Mouse (Mus musculus): ENCODE results near the gene Suox.
"Not testable (repeated sequence)": the region's sequence is repeated elsewhere in the genome, so short reads cannot be mapped to it uniquely, and the experiment has no call there.

Gene Suox

DNA sequence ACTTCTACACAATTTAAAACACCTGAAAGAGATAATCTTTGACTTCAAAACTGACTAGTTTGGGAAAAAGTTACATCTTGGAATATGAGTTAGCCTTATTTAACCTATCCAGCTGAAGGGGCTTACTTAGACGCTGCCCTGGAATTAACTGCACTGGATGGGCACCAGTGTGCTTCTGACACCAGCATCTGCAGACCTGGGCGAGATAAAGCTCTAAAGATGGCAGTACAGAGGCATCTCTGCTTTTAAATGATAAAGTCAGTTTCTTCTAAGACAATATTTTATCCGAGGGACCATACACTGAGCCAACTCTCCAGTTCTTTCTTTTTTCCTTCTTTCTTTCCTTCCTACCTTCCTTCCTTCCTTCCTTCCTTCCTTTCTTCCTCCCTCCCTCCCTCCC is 9.1 kb downstream of the Suox start:
- no peak for DNase-seq (ENCODE audit: low spot score)

DNA sequence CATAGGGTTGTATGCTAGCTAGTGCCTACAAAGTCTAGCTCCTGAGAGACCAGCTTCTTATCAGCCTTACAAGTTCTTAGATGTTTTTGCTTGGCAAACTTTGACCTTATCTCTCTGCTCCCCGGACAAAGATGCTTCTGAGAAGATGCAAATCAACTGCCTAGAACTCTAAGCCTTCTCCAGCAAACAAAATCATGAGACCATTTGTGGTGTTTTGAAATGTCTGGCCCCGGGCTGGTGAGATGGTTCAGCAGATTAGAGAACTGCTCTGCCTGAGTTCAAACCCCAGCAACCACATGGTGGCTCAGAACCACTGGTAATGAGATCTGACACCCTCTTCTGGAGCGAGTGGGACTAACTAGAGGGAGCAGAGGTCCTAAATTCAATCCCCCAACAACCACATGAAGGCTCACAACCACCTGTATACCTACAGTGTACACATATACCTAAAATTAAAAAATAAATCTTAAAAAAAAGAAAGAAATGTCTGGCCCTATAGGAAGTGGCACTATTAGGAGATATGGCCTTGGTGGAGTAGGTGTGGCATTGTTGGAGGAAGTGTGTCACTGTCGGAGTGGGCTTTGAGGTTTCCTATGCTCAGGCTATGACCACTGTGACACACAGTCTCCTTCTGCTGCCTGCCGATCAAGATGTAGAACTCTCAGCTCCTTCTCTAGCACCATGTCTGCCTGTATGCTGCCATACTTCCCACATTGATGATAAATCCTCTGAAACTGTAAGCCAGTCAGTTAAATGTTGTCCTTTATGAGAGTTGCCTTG is 10.2 kb downstream of the Suox start:
- DNase-seq (ENCODE audit: low spot score), result no peak

DNA sequence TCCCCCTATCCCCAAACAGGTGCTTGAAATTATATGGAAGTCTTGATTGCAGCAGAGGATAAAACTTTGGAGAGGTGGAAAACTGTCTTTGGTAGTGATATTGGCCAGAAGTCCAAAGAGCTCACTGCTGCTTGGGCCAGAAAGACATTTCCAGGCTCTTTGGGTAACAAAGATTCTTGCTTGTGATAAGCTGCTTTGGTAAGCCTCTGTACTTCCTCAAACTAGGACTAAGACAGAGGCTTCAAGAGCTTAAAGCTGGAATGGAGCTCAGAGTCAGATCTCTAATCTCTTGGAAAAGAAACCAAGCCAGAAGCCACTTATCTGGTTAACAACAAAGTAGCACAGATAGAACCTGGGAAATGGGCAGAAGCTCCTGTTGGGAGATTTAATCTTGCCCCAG is 11.4 kb downstream of the Suox start:
- no peak for DNase-seq (ENCODE audit: low spot score)

DNA sequence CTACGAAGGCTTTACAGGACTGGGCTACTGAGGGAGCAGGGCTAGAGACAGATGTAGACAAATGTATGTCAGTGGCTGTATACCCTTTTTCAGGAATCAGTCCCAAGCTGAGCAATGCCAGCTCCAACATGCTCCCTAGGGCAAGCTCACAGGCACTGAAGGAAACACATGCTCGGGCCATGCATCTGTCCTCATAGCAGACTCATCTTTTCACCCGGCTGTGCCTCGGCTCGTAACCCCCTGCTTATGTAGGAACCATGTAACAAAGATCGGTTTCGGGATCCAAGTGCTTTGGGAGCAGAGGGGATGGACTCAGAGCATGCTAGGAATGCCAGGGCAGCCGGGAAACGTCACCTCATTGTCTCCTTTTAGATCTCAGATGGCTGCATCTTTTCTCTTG is 14.4 kb downstream of the Suox start:
- no peak for DNase-seq (ENCODE audit: low spot score)

DNA sequence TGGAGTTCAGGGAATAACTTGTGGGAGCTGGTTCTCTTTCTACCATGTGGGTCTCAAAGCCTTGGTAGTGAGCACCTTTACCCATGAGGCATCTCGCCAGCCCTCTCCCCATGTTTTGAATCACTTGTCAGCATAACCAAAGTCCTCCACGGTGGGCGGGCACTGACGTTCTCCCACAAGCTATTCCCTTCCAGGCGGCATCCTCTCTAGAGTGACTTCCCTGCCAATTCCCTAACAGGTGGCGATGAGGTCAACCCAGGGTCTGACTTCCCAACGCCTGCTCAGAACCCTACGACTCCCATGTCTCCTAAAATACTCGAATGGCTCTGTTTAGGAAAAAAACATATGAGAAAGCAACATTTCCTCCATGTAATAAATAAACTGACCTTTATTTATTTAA is 16.0 kb downstream of the Suox start:
- no peak for DNase-seq (ENCODE audit: low spot score)

DNA sequence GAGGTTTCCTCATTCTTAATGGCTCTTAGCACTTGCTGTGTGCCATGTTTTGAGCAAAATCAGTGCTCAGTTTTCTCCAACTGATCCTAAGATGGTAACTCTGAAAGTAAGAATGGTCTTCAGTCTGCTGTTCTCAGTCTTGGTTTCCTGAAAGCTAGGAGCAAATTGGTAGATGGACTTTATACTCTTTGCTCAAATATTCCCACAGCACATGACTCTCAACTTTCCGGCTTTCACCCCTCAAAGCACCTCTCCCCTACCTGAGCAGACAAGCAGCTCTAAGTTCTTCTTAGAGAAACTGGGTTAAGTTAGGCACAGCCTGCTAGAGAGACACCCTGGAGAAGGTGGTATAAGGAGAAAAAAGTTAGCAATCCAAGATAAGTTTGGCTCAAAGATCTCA is 17.1 kb downstream of the Suox start:
- no peak for DNase-seq (ENCODE audit: low spot score)

DNA sequence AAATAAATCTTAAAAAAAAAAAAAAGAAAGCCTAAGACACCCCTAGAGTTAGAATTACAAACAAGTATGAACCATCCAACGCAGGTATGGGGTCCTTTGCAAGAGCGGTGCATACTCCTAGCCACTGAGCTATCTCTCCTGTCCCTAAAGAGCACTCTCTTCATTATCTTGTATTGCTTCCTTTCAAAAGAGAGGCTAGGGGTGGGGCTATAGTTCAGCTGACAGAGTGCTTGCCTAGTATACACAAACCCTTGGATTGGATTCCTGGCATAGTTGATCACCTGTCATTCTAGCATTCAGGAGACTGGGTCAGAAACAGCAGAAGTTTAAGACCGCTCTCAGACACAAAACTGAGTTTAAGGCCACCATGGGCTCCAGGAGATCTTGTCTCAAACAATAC is 18.6 kb downstream of the Suox start:
- DNase-seq (ENCODE audit: low spot score), result peak; percentile 32

DNA sequence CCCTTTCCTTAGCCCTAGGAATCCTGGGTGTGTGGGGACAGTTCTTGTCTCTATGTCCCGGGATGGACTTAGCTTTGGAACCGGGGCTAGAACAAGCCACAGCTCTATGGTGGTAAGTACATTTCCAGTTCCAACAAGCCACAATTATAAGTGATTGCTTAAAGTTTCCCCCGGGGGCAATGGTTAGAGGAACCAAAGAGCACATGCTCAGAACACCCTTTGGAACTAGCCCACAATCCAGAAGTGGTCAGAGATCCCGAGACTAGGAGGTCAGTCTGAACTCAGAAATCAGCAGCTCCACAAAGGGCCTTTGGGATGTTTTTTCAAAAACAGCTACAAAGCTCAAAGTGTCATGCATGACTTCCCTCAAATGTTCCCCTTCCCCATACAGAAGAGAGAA is 20.0 kb downstream of the Suox start:
- DNase-seq (ENCODE audit: low spot score), result no peak

DNA sequence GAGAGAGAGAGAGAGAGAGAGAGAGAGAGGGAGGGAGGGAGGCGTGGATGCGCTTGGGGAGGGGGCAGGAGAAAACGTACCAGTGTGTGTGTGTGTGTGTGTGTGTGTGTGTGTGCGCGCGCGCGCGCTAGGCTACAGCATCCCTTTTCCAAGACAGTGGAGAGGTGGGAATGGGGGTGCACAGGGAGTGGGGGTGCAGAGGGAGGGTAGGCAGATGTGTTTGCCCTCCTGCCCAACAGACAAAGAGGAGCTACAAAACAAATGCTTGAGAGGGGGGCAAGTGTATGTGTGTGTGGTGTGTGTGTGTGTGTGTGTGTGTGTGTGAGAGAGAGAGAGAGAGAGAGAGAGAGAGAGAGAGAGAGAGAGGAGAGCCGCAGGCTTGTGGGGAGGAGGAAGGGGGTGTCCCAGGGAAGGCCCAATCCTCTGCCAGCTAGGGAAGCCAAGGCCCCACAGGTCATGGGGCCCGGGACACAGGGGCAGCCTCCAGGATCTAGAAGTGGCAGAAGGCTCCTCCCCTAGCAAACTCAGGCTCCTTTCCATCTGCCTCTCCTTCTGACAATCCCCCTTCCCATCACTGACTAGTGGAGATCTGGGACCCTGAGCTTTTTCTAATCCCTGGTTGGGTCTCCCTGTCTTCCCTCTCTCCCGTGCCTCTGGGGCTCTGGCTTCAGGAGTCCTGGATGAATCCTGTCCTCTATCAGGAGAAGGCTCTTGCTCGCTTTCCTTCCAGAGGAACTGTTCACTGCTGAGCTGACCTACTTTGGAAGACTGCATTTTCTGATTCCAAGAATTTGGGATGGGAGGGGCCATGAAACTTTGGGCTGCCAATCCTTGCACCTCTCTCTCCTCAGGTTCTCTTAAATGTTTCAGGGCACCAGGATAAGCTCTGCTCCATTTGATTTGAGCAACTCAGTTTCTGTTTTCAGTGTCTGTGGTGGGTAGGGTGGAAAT is 27.5 kb downstream of the Suox start:
- DNase-seq (ENCODE audit: low spot score), result no peak

DNA sequence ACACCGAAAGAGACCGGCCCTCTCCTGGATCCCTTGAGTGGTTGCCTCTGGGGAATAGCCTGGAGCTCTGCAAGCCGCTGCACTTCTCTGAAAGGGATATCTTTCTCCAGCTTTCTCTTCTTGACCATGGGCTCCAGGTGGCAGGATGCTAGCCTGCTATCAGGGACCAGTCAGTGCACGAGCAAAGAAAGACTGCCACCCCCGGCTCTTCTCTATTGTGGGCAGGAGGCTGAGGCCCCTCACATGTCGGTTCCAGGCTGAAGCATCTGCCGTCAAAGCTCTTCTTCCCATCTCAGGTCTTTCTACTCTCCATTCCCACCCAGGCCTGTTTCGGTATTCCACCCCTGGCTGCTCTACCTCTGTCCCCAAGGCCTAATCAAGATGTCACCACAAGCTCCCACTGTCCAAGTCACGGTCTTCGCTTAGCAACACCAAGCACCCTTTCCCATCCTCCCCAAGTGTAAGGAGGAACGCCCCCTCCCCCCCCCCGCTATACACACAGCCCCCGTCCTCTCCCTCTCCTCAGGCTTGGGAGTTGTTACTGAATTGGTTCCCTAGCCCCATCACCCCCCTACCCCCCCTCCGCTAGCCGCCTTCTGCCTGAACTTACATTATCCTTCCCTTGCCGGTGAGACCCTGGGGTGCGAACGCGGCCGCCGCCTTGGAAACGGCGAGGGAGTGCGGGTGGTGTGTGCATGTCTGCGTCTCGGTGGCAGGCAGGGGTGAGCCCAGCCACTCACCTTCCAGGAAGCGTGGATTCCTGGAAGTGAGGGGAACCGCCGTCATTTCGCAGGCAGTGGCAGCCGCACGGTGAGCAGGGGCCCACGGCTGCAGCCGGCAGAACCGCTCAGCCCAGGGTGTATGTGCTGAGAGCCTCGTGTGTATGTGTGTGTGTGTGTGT is 28.5 kb downstream of the Suox start, which contains the start of gene Ikzf4:
Ikzf4 (minus strand) TSS at position 881 of the 901 bp plus-strand sequence.
- no peak for DNase-seq (ENCODE audit: low spot score)

DNA sequence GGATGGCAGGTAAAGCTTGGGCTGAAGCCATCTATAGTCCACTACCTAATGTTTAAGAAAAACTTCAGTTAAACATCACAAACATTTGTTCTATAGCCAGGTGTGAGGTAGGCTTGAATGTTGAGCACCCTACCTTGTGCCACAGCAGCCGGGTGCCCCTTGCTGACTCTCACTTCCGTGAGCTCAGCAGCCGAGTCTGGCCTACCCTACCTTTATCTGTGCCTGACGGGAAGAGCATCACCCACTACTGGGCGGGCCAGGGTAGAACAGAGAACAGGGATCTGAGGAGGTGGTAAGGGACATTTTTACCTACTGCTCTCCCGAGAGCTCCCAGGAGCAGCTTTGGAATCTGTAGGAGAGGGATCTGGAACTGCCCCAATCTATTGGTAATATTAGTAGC is 31.1 kb downstream of the Suox start:
- DNase-seq (ENCODE audit: low spot score), result no peak

DNA sequence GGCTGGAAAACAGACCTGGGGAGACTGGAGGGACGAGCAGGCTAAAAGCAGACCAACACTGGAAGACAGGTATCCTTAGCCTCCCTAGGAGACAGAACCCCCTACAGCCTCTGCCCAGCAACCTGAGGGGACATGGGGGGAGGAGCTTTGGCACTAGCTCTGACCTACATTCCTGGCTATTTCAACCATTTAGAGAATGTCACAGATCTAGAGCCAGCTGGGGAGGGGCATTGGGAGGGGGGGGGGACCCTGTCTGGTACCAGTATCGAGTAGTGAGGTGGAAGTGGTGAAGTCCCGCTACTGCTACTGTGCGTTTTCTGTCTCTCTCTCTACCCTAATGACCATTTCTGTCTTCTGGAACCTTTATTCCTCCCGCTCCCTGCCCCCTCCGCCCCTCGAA is 32.0 kb downstream of the Suox start:
- DNase-seq (ENCODE audit: low spot score), result no peak

DNA sequence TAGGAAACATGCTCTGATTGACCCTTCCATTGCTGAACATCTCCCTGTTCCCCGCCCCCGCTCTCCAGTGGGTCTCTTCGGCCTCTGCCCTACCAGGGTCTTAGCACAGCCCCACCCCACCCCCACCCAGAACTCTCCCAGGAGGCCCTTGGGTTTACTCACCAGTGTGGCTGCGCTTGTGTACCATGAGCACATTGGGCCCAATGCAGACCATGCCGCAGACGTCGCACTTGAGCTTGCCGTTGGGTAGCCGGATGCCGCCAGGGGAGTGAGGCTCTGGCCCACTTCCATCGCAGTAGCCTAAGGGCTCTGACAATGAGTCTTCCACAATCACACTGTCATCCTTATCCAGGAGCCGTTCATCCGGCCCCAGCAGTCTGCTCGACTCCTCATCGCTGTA is 33.0 kb downstream of the Suox start:
- DNase-seq (ENCODE audit: low spot score), result no peak

DNA sequence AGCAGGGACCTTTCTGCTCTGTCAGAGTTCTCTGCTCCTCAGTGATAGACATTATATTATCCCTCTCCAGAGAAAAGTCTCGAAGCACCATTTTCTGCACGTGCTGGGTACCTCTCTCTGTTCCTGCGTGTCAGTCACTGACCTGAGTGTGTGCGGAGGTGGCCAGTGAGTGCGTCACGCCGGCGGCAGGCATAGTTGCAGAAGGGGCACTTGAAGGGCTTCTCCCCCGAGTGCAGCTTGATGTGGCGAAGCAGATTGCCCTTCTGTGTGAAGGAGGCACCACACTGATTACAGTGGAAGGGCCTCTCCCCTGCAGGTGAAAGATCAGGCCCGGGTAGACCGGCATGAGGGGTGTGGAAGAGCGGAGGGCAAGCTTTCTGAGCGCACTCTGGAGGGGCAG is 33.9 kb downstream of the Suox start:
- no peak for DNase-seq (ENCODE audit: low spot score)

DNA sequence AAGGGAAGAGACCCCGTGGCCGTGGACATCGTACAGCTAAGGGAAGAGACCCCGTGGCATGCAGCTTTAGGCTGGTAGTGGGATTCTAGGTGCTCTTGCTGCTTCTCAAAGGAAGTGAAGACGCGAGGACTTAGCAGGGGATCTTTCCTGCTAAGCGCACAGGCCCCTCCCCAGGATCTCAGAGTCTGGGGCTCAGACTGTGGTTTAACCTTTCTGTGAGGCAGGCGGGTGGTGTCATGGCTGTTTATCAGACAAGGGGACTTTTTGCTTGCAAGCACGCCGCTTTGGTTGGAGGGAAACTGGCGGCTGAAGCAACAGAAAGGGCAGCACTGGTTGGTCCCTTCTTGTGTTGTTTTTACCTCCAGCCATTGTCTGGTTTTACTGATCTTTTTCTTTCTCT is 36.9 kb downstream of the Suox start:
- peak; percentile 29 for DNase-seq (ENCODE audit: low spot score)

DNA sequence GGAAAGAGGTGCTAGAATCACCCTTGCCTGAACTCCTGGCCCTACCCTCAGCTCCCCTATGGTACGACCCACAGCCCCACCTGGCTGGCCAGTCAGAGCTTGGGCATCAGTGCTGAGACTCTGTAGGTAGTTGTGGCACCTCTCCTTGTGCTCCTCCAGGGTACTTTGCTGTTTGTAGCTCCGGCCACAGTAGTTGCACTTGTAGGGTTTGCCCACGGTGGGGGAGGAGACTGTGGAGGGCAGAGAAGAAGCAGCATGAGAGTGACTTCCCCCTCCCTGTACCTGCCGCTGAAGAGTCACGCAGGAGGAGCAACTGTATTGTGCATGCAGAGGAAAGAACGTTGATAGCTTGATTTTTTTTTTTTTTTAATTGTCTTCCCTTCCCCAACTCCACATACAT is 37.3 kb downstream of the Suox start:
- no peak for DNase-seq (ENCODE audit: low spot score)

DNA sequence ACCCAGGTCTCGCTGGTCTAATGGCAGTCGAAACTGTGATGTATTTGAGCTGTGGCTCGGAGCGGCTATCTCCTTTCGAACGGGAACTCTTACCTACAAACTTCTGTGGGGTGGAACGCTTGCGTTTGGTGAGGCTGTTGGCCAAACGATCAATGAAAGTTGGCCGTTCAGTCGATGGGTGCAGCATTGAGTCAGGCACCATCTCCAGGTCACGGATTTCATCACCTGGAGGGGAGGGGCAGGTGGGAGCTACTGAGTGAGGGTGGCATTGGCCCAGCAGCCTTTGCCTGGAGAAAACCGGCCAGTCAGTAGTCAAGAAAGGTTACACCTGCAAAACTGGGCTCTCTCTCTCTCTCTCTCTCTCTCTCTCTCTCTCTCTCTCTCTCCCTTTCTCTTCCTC is 38.2 kb downstream of the Suox start:
- no peak for DNase-seq (ENCODE audit: low spot score)

DNA sequence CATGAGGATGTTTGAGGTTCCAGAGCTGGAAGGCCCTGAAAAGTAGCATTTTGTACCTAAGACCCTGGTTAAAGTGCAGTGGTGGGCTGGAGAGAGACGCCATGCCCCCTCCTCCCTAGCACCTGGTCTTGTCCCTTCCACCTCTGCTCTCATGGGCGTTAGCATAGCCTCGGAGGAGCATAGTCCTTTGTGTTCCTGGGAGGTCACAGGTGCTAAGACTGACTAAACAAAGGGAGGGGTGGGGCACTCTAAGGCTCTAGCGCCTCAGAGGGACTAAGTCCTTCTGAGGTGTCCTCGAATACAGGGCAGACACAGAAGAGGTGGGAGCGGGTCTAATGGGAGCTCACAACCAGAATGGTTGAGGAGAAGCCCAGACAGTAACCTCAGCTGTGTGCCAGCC is 42.3 kb downstream of the Suox start:
- no peak for DNase-seq (ENCODE audit: low spot score)

DNA sequence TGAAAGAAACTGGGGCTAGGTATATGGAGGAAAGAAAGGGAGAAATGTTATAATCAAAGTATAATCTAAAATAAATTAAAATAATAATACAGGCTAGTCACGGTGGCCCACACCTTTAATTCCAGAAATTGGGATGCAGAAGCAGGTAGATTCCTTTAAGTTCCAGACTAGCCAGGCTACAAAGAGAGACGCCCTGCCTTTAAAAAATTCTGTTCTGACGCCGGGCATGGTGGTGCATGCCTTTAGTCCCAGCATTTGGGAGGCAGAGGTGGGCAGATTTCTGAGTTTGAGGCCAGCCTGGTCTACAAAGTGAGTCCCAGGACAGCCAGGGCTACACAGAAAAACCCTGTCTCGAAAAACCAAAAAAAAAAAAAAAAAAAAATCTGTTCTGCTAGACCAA is 43.6 kb downstream of the Suox start:
- DNase-seq (ENCODE audit: low spot score), result not testable (repeated sequence)

DNA sequence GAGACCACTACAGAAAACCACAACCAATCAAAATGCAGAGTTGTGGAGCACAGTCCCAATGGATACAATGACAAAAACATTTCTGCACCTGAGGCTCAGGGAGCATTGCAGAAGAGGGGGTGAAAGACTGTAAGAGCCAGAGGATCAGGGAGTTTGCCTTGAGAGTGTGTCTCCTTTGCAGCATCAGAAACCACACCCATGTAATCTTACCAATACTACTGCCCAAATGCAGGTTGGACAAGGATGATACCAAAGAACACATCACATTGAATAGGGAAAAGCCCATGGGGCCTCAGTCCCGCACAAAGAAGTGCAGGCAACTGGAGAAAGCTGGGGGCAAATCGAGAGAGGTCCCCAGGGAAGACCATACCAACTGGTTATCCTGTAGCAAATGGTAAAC is 44.1 kb downstream of the Suox start:
- DNase-seq (ENCODE audit: low spot score), result no peak

DNA sequence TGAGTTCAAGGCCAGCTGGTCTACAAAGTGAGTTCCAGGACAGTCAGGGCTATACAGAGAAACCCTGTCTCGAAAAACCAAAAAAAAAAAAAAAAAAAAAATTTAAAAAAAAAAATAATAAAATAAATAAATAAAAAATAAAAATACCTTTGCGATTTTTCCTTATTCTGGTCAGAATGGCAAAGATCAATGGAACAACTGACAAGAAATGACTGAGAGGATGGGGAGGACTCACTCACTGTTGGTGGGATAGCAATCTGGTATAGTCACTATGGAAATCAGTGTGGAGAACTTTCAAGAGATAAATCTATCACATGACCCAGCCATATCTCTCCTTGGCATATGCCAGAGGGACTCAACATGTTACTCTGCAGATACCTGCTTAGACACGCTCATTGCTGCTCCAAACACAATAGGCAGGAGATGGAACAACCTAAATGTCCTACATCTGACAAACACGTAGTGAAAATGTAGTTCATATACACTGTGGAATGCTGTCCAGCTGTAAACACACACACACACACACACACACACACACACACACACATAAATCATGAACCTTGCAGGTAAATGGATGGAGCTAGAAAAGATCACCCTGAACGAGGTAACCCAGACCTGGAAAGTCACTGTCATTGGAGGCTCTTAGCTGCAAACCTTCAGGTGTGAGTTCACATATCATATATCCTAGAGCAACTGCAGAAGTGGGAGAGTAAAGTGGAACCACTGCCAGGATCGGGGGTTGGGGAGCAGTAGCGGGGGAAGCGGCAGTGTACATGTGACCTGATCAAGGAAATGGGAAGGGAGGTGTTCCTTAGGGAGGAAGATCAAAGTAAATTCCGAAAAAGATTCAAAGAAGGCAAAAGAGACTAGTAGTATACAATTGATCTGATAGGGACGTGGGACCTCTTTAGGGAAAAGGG is 46.2 kb downstream of the Suox start:
- DNase-seq (ENCODE audit: low spot score), result no peak
